Mouse (Mus musculus): ENCODE measurements at regions not wholly inside any gene's neighbourhood (a gene's known extent, or its start where the extent isn't known, plus 50 kb on each side); places are given as distances from the start of the nearest gene placed in this dataset.

DNA sequence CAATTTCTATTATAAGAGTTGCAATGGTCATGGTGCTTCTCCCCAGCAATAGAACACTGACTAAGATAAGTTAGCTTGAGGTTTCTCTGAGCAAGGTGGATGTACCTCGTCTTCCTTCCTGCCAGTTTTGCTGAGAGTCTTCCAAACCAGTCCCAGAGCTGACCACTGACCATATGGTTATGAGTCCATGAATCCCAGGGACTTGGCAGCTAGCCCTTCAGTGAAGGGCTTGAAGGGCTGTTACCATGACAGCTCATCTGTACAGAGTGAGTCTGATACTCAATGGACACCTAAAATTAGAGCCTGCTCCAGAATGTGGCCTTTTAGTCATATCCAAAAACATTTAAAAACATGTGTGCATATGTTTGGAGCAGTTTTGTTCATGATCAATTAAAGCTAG, 297.5 kb upstream of the Thsd7b start:
- DNase-seq (ENCODE audit: low read depth, low spot score): no peak

DNA sequence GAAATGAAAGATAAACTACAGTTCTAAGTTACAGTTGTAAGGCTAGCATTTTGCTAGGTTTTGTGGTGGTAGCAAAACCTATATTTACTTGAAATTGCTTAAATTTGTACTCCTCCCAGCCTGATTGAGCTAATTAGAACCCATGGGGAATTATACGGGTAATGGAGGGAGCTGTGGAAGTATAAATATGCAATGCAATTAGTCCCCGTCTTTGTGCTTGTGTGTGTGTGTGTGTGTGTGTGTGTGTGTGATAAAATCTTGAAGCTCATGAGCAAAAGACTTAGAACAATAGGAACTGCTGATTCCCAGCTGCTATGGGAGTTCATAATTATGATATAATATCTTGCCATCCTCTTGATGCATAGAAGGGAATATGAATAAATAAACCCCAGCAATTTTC, 321.7 kb upstream of the Thsd7b start:
- DNase-seq (ENCODE audit: low read depth, low spot score): no peak

DNA sequence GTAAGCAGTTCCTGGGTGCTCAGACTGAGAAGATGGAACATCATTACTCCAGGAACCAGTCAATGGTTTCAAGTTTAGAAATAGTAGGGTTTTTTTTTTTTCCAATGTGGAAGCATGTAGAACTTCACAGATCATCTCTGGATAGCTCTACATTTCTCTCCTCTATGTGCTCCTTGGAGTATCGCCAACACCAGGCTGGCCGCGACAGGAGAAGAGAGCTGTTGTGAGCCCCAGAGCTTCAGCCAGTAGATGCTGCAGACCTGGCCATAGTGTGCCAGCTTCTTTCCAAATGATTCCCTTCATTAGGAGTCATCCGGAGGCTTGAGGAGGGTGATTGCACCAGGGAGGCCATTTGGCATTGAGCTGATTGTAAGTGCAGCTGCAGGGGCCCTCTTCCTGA, 322.6 kb upstream of the Thsd7b start:
- DNase-seq (ENCODE audit: low read depth, low spot score): no peak

DNA sequence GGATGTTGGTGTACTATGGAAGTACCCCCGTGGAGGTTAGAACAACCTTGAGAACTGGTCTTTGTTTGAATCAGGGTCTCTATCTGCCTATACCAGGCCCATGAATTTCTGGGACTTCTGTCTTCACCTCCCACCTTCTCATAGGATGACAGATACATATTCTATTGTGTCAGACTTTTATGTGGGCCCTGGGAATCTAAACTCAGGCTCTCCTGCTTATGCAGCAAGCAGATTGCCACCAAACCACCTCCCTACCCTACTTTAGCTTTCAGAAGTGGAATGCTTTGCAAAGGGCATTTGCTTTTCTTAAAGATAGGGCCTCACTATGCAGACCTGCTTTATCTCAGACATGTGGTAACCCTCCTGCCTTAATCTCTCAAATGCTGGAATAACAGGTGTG, 322.7 kb upstream of the Cxcr4 start:
- no peak for DNase-seq (ENCODE audit: low read depth, low spot score)

DNA sequence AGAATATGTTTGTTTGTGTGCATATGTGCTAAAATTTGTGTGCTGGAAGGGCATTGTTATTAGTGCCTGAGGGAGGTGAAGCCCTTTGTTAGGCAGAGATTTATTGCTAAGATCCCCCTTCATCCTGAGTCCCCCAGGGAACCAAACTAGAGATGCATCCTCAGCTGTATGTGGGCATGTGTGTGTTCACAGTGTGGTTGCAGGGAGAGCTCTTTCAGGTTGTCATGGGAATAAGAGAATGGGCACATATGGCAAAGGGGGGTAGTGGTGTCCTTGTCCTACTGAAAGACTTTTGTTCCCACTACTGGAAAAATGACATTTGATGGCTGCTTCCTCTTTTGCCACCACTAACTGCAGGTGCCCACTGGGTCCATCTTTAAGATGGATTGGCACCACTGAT, 320.4 kb upstream of the Cxcr4 start:
- no peak for DNase-seq (ENCODE audit: low read depth, low spot score)

DNA sequence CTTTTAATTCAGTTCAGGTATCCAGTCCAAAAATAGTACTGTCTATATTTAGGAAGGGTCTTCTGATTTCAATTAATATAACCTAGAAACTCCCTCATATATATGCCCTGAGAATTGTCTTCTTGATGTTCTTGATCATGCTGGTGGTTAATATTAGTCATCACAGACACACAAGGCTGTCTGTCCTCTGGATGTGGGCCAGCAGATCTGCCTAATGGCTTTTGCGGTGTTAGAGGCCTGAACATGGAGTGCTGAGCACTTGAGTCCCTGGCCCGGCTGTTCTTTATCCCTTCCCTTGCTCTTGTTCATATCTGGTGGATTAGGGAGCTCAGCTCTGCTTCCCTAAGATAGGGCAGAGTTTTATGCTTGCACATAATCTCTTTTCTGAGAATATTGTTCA, 315.5 kb upstream of the Cxcr4 start:
- no peak for DNase-seq (ENCODE audit: low read depth, low spot score)

DNA sequence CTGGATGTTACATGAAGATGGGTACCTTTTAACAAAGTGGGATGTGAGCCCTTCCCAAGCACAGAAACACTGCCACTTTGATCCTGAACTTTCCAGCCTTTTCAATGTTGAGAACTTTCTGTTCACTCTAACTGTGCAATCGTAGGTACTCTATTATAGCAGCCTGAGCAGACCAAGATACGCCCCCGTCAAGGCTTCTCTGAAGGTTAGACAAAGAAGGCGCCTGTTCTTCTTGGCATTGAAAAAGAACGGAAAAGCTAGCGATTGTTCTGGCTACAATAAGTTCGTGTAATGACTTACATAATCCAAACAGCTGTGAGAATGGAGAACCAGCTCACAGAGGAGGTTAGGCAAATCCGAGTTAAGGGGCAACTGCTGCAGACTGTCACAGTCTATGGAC, 305.9 kb upstream of the Cxcr4 start:
- DNase-seq (ENCODE audit: low read depth, low spot score): no peak

DNA sequence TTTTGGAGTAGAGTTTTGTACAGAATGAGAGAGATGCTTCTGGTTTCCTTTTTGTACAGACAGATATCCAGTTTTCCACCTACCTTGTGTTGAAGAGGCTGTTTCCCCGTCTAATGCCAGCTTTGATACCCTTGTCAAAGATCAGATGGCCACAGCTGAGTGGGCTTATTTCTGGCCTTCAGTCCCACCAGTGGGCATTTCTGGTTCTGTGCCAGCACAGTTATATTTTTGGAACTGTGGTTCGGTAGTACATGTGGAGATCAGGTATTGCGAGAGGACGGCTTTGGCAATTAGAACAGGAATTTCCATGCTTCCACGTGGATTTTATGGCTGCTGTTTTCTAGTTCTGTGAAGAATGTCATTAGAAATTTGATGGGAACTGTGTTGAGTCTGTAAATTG, 302.5 kb upstream of the Cxcr4 start:
- no peak for DNase-seq (ENCODE audit: low read depth, low spot score)

DNA sequence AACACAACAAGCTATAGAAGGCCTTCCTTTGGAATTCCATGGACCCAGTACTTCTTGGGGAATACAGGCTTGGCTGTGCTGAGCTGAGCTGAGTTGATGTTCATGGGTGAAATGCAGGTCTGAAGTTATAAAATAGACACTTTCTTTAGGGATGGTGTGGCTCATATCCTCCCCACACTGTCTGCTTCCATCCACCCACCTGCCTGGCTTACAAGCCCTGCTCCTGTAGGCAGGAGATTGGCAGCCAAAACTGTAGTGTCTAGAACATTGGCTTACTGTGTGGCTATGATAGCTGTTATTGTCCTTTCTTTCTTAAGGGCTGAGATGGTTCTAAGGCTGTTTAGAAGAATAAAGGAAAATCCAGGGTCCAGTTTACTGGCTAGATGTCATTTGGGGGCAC, 286.2 kb upstream of the Cxcr4 start:
- no peak for DNase-seq (ENCODE audit: low read depth, low spot score)

DNA sequence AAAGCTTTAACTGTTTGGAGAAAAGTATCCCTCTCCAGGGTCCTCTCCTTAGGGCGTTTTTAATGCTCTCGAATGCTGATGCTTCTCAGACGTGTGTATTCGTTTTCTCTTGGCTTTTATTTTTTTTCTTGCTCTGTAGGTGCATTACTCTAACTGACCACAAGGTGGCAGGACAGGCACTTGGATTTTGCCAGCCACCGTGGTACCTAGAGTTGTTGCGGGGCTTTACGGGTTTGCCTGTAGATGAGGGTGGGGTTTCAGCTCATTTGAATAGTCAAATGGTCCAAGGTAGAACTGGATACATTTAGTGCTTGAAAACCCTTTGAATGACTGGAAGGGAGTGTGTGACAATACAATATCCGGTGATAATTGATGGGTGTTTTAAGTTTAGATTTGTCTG, 283.2 kb upstream of the Cxcr4 start:
- DNase-seq (ENCODE audit: low read depth, low spot score): peak; percentile 46

DNA sequence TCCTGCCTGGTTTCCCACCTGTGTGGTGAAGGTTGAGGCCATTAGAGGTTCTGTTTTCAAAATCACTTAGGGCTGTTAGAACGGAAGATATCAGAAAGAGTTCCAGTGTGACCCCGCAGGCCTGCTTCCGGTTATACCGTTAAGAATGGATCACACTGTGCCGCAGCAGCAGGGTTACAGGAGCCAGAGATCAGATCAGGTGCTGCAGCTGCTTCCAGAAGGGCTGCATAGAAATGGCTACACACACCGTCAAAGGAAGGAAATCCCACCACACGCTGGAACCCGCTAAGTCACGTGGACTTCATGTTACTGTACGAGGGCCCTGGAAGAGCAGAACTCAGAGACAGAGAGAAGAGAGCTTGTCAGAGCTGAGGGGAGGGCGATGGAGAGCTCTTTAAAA, 282.1 kb upstream of the Cxcr4 start:
- no peak for DNase-seq (ENCODE audit: low read depth, low spot score)

DNA sequence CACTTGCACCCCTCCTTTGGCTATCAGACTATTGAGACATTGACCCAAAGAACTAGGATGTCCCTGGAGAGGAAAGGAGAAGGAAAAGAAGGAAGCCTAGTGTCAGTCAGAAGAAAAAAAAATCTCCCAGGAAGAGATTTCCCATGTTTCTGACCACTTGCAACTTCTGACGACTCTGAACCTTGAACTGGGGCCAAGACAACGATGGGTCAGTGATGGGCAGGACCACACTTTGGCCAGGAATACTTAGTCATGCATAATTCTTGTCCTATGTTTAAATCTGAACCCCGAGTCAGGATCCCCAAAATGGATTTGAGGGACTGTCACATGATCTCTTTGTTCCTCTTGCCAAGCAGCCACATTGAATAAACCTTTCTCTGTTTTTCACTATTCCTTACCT, 276.7 kb upstream of the Cxcr4 start:
- no peak for DNase-seq (ENCODE audit: low read depth, low spot score)

DNA sequence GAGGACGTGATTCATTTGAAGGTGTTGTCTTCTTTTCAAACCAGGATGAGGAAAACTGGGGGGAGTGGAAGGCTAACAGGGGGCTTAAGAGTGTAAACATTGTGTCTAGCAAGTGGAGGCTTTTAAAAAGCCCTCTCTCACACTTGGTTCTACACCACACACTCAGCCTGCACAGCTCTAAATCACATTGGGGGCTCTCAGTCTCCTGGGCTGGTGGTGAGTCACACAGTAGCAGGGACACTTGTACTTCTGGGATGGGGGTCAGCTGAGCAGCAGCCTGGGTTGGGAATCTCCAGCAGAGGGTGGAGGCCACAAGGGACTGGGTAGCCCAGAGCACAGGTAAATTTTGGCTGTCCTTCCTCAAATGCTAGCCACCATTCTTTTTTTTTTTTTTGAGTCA, 268.4 kb upstream of the Cxcr4 start:
- no peak for DNase-seq (ENCODE audit: low read depth, low spot score)

DNA sequence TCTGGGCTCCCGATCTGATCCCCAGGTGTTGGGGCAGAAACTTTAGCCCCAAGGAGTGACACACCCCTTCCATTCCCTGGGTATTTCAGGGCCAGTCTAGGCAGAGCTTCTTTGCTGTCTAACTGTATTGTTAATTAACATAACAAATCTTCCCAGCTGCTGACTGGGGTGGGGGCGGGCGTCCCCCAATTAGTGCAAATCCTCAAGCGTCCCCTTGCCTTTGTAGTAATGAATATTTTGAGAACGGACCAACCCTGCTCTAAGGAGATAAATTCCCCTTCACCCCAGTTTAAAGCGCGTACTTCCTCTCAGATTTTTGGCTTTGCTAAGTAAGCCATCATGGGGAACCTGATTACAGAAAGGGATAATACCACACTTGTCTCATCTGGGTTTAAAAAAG, 268.0 kb upstream of the Cxcr4 start:
- DNase-seq (ENCODE audit: low read depth, low spot score): no peak

DNA sequence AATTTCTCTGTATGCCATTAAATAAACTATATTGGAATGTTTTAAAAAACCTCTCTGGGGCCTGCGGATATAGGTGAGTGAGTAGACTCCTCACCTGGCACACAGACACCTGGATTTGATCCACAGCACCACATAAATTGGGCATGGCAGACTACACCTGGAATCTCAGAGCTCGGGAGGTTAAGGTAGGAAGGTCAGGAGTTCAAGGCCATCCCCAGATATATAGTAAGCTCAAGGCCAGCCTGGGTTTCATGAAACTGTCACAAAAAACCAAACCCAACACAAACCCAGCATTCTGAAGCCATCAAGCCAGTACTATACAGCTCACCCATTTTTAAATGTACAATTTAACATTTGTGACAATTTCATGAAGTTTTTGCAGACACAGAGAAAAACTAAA, 266.6 kb upstream of the Cxcr4 start:
- DNase-seq (ENCODE audit: low read depth, low spot score): no peak

DNA sequence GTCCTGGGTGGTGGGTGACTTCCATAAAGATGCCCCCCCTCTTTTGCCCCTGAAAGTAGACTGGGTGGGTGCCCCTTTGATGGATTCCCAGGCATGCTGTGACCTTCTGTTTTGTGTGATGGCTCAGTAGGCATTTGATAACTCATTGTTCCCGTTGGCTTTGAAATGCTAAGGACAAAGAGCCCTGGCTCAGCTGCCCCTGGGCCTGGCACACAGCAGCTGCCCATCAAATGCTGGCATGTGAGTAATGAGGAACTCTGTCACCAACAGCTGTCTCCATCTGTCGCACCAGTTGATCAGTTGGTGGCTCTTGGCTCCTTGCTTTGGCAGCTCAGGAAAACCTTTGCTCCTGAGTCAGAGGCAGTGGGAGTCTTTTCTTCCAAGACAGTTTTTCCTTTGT, 264.8 kb upstream of the Cxcr4 start:
- no peak for DNase-seq (ENCODE audit: low read depth, low spot score)

DNA sequence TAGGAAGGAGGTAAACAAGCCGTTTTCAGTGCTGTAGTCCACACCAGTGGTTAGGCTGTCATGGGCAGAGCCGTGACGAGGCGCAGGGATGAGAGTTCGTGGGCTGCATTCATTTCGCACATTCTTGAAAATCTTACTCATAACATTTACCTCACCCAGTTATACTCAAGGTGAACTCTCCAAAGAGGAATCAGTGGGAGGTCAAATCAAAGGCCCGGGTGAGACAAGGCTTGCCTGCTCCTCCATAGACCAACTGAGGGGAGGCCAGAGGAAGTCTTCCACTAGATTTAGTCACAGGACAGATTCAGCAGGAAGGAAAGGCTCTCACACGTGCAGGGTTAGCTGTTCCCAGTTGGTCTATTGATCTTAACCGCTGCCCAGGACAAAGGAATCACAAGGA, 262.6 kb upstream of the Cxcr4 start:
- no peak for DNase-seq (ENCODE audit: low read depth, low spot score)

DNA sequence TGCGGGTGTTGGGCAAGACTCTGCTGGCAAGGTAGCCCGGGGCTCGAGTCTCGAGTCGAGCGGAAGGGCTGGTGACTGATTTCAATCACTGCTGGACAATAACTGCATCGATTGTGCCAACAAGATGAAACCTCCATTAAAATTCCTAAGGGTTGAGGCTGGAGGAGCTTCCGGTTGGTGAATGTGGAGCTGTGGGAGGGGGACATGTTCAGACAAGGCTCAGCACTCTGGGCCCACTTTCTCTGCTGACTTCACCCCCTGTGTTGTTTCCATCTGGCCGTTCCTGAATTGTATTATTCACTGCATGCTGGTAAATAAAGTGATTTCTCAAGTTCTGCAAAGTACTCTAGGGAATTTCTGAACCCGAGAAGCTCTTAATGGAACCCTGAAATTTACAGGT, 261.2 kb upstream of the Cxcr4 start:
- DNase-seq (ENCODE audit: low read depth, low spot score): no peak

DNA sequence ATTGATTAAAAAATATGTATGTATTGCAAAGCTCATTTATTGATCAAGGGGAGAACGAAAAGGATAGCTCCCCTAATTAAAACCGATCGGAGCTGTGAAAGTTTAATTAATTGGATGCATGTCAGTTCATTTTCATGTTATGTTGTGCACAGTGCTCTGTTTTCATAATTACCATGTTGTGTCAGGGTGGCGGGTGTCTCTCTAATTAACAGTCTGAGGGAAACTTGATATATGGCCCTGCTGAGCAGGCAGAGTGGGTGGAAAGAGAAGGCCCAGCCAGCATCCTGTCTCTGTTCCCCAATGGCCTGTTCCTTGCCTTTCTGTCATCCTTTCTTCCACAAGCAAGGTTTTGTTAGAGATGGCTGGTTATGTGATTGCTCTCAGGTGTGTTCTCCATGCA, 245.3 kb upstream of the Cxcr4 start:
- DNase-seq (ENCODE audit: low read depth, low spot score): no peak

DNA sequence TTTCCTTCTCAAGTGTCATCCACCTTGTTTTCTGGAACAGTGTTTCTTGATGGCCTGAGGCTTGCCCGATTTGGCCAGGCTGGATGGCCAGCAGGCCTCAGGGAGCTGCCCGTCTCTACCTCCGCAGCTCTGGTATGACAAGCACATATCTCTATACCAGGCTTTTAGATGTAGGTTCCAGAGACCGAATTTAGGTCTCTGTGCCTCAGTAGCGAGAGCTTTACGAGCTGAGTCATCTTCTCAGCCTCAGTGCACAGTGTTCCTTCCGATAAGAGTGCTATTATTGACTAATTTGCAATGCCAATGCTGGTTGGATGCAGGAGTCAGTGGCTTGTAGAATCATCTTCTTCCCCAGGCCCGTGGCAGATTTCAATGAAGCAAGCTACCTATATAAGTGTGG, 243.4 kb upstream of the Cxcr4 start:
- no peak for DNase-seq (ENCODE audit: low read depth, low spot score)

DNA sequence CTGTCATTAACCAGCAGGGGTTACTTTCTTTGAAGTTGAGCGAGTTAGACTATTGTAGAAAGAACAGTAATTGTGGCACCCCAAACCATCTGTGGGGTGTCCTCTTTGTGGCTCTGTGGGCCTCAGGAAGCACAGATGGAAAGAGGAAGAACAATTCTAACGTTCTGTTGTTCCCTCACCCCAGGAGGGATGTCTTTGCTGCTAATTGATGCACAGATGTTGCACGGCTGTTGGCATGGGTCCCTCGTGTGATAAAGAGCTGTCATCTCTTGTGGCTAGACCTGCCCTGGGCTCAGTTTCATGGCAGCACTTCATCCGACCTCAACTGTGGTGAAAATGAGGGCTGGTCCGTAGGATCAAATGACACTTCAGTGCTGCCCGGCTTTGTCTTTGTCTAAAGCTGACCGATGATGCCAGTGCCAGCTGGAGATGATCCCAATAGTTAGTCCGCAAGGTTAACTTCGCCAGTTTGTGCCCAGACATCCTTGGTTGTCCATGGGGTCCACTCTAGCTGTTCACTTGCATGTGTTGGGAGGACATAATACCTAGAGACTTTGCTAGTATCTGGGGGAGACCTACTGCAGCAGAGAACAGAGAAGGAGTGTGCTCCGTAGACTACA, 241.1 kb upstream of the Cxcr4 start:
- no peak for DNase-seq (ENCODE audit: low read depth, low spot score)

DNA sequence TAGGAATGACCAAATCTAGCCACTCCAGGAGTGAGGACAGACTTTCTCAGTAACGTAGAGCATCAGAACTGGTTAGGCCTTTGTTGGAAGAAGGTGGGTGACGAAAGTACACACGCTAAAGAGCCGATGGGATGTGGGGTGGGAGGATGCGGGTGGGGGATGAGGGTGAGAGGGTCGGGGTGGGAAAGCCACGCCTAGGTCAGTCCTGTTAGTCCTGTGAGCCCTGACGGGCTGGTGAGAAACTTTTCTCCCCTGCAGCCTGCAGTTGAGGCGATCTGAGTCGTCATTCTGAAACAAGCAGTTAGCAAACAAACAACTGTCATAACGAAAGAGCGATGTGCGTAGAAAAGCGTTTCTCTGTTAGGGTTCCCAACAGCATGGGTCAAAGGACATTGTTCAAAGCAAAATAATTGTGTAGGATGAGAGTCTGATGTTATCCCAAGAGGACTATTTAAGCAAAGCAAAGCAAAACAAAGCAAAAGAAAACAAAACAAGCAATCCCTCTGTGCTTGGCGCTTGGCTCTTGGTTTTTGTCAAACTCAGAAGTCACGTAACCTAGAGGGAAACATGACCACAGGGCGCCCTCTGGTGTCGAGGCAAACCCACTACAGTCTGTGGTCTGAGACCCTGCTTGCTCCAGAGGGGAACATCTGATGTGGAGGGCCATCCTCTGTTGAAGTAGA, 240.2 kb upstream of the Cxcr4 start:
- peak; percentile 66 for DNase-seq (ENCODE audit: low read depth, low spot score)

DNA sequence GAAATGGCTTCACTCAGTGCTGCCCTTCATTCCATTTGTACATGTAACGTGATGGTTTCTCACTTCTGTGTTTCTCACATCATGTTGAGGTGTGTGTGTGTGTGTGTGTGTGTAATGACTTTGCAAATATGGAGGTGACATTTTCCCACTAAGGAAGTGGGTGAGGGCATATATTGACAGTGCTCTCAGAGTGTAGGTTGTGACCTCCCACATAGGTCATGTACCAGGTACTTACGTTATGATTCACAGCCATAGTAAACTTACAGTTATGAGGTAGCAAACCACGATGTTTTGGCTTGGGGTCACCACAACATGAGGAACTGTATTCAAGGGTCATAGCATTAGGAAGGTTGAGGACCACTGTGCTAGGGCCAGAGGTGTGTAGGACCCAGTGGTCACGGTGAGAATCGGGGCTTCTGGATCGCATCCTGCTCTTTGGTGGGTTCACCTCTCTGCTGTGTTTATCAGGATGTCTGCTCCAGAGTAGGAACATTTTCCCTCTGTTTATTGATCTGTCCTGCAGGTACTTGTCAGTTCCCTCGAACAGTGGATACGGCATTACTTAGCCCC, 238.7 kb upstream of the Cxcr4 start:
- no peak for DNase-seq (ENCODE audit: low read depth, low spot score)

DNA sequence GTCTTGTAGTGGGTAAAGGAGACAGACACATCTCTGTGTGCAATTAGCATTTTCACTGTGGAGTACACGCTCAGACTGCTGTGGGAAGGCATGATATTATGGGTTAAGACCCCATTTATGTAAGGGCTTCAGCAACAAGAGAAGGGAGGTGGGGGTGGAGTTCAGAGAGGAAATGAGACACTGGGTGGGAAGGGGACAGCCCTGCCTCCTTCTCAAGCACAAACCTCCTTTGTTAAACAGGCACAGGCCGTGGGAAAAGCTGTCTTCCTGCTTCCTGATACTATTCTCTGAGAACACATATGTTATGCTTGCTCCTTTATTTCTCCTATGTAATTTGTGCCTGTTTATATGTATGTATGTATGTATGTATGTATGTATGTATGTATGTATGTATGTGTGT, 237.4 kb upstream of the Cxcr4 start:
- DNase-seq (ENCODE audit: low read depth, low spot score): no peak

Measured in embryo, embryonic 11.5 days (tissue).